Mouse (Mus musculus): Measurements from ENCODE around the gene Tigd3. TPM values are rescaled to one million over a fixed set of nuclear protein-coding genes. Genes with fewer than 3 reads are reported as not detected.

The Tigd3 gene
- total RNA-seq, 1 experiment, result 2.1 TPM

- Histone ChIP-seq H3K27ac (ENCODE audit: insufficient read depth, low read depth, low read length, poor library complexity, severe bottlenecking) (peak overlapping the region; percentile 100), H3K4me1 (ENCODE audit: control insufficient read depth in 2 of 2, insufficient read depth in 2 of 2, low read length in 2 of 2, poor library complexity in 1 of 2) (peaks cover 0 to 32% of the 10 kb centered on the region in 2 experiments; a peak in 2 of 4 replicates), H3K9ac (ENCODE audit: insufficient read depth, low read depth, low read length, poor library complexity, severe bottlenecking) (peak overlapping the region; percentile 85), H3K4me3 (ENCODE audit: insufficient read depth in 1 of 2, low read depth in 1 of 2, low read length in 2 of 2, poor library complexity in 1 of 2, severe bottlenecking in 1 of 2) (peak overlapping the region; percentile 2 to 11; a peak in 1 of 4 replicates), H3K9me3 (ENCODE audit: control insufficient read depth, insufficient read depth, low read depth, low read length) (no peaks in the 10 kb centered on the region), H3K36me3 (ENCODE audit: control insufficient read depth, insufficient read depth, low read length, poor library complexity, severe bottlenecking) (peaks cover 15% of the 10 kb centered on the region; the same call in 1 of the 2 replicates)
- DNase-seq (ENCODE audit: low read depth, low spot score), result no peak
- in situ Hi-C loops (cut with MboI; ENCODE audit: low sequenced_read_pairs in 2 of 2, unreplicated experiment in 2 of 2), result loop anchor here in 1 of 2 experiments (10.0 kb wide), 1 partner anchor 53 kb away; no protein-coding TSS in a partner anchor
- no peak for TF ChIP-seq ZNF384 (IDR thresholded peaks at IDR 0.05; ENCODE audit: low read depth, low read length)
- no peak for TF ChIP-seq CHD2 (IDR thresholded peaks at IDR 0.05; ENCODE audit: low read depth, low read length)
- TF ChIP-seq HCFC1 (IDR thresholded peaks at IDR 0.05; ENCODE audit: borderline replicate concordance, insufficient read depth, low read length), result no peak
- no peak for TF ChIP-seq MAFK (IDR thresholded peaks at IDR 0.05; ENCODE audit: insufficient read depth, low read depth, low read length)
- TF ChIP-seq ZC3H11A (IDR thresholded peaks at IDR 0.05; ENCODE audit: borderline replicate concordance, low read depth, low read length), result no peak
These were observed 46.6 kb downstream of the Tigd3 start for GRCm38 (mm10) chr19:5847306-5847796.

DNA sequence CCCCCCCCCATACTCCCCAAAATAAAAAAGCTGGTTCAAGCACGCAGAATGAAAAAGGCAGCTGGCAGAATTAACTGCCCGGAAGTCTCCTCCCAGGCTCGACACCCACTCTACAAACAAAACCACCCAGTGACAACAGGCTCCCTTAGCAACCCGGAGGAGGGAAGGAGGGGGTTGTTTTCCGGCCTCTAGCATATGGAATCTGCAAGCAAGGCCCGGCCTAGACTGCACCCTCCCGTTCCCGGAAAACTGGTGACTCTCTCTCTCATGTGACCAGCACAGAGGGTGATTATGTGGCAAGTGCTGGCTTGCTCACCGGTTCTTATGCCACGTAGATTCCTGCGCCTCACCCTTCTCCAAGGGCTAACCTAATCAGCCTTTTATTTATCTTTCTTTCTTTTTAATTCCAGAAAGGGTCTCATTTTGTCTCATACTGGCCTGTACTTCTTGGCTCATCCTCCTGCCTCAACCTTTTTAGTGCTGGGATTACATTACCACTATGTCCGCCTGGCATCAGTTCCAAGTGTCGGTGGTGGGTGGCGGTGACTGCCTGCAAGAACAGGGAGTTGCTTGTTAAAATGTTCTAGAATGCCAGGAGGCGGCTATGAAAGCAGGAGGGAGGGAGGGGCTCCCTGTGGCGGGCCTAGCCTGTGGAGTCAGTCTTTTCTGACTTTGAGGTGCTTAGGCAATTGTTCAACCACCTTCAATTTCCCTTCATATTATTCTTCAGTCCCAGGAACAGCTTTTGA, 47.2 kb downstream of the Tigd3 start:
- peak overlapping the region; percentile 100 for H3K27ac ChIP-seq (ENCODE audit: insufficient read depth, low read depth, low read length, poor library complexity, severe bottlenecking)
- H3K4me1 ChIP-seq (ENCODE audit: control insufficient read depth in 2 of 2, insufficient read depth in 2 of 2, low read length in 2 of 2, poor library complexity in 1 of 2), result peaks cover 0 to 27% of the 10 kb centered on the region in 2 experiments; a peak in 2 of 4 replicates
- peak overlapping the region; percentile 11 to 52 for H3K4me3 ChIP-seq (ENCODE audit: insufficient read depth in 1 of 2, low read depth in 1 of 2, low read length in 2 of 2, poor library complexity in 1 of 2, severe bottlenecking in 1 of 2)
- in situ Hi-C loops (cut with MboI; ENCODE audit: low sequenced_read_pairs in 2 of 2, unreplicated experiment in 2 of 2), result loop anchor here in 1 of 2 experiments (10.0 kb wide), 1 partner anchor 52 kb away; no protein-coding TSS in a partner anchor
- peak; percentile 93 for DNase-seq (ENCODE audit: low read depth, low spot score)
- peaks cover 9% of the 10 kb centered on the region; the same call in 1 of the 2 replicates for H3K36me3 ChIP-seq (ENCODE audit: control insufficient read depth, insufficient read depth, low read length, poor library complexity, severe bottlenecking)
- H3K9me3 ChIP-seq (ENCODE audit: control insufficient read depth, insufficient read depth, low read depth, low read length), result no peaks in the 10 kb centered on the region
- peak overlapping the region; percentile 85 for H3K9ac ChIP-seq (ENCODE audit: insufficient read depth, low read depth, low read length, poor library complexity, severe bottlenecking)
- 0 out of 2 replicates have a peak, but pooled peaks have one; percentile 7 for TF ChIP-seq CHD2 (IDR thresholded peaks at IDR 0.05; ENCODE audit: low read depth, low read length)
- TF ChIP-seq HCFC1 (IDR thresholded peaks at IDR 0.05; ENCODE audit: borderline replicate concordance, insufficient read depth, low read length), result peak; percentile 52; the same call in 1 of the 2 replicates
- no peak for TF ChIP-seq MAFK (IDR thresholded peaks at IDR 0.05; ENCODE audit: insufficient read depth, low read depth, low read length)
- no peak for TF ChIP-seq ZC3H11A (IDR thresholded peaks at IDR 0.05; ENCODE audit: borderline replicate concordance, low read depth, low read length)
- peak; percentile 63; the same call in 1 of the 2 replicates for TF ChIP-seq ZNF384 (IDR thresholded peaks at IDR 0.05; ENCODE audit: low read depth, low read length)

DNA sequence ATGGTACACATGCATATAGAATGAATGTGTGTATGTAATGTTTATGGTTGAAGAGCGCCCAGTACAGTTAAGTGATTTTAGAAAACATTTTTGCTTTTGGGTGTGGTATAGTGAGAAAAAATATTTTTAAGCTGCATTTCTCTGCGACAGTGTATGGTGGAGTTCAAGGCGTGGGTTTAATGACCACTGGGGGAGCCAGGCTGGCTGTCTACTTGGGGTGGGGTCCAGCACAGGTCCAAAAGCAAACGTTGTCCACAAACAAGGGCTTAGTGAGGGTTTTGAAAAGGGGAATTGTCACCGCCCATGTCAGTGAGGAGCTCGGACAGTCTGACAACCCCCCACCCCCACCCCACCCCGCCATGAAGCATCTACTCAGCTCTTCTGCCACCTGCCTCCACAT, 47.8 kb downstream of the Tigd3 start:
- Histone ChIP-seq H3K4me1 (ENCODE audit: control insufficient read depth in 2 of 2, insufficient read depth in 2 of 2, low read length in 2 of 2, poor library complexity in 1 of 2) (peaks cover 0 to 26% of the 10 kb centered on the region in 2 experiments; a peak in 2 of 4 replicates), H3K4me3 (ENCODE audit: insufficient read depth in 1 of 2, low read depth in 1 of 2, low read length in 2 of 2, poor library complexity in 1 of 2, severe bottlenecking in 1 of 2) (peak overlapping the region; percentile 38 to 55), H3K9ac (ENCODE audit: insufficient read depth, low read depth, low read length, poor library complexity, severe bottlenecking) (peak overlapping the region; percentile 83), H3K9me3 (ENCODE audit: control insufficient read depth, insufficient read depth, low read depth, low read length) (no peaks in the 10 kb centered on the region), H3K36me3 (ENCODE audit: control insufficient read depth, insufficient read depth, low read length, poor library complexity, severe bottlenecking) (peaks cover 7% of the 10 kb centered on the region; the same call in 1 of the 2 replicates), H3K27ac (ENCODE audit: insufficient read depth, low read depth, low read length, poor library complexity, severe bottlenecking) (peak overlapping the region; percentile 100)
- DNase-seq (ENCODE audit: low read depth, low spot score), result no peak
- TF ChIP-seq MAFK (IDR thresholded peaks at IDR 0.05; ENCODE audit: insufficient read depth, low read depth, low read length), result no peak
- in situ Hi-C loops (cut with MboI; ENCODE audit: low sequenced_read_pairs in 2 of 2, unreplicated experiment in 2 of 2), result loop anchor here in 1 of 2 experiments (10.0 kb wide), 1 partner anchor 51 kb away; no protein-coding TSS in a partner anchor

DNA sequence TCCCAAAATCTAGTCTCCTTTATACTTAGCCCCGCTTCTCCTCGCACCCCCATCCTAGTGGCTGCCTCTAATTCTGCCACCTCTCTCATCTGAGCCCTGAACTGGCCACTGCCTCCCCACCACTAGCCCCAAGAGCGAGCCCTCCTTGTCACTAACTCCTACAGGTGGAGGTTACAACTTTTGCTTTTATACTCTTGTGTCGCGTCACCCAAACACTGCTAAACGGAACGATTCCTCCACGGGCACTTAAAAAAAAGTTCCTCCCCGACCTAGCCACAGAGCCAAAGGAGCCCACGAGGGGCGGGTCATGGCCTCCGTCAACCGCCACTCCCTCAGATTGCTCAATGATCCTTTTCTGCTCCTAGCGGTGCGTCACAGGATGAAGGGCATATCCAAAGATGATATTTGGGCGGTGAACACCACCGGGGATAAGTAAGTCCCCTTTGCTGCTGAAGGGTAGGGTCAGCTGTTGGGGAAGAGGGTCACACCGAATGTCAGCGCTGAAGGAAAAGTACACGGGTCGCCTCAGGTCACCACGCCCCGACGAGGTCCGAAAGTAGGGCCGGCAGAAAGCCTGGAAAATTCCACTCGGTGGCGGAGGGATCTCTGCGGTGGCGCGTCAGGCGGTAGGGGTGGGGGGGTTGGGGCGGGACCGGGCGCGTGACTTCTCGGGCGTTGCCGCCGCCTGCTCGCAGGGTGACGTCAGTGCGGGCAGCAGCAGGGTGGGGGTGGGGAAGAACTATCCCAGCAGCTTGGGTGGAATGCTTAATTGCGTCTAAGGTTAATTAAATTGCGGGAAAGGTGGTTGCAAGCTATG, 48.4 kb downstream of the Tigd3 start:
- TF ChIP-seq ZNF384 (IDR thresholded peaks at IDR 0.05; ENCODE audit: low read depth, low read length), result no peak
- TF ChIP-seq MAFK (IDR thresholded peaks at IDR 0.05; ENCODE audit: insufficient read depth, low read depth, low read length), result no peak; the same call in 1 of the 2 replicates
- TF ChIP-seq ZC3H11A (IDR thresholded peaks at IDR 0.05; ENCODE audit: borderline replicate concordance, low read depth, low read length), result no peak
- peak; percentile 44; the same call in 1 of the 2 replicates for TF ChIP-seq HCFC1 (IDR thresholded peaks at IDR 0.05; ENCODE audit: borderline replicate concordance, insufficient read depth, low read length)
- TF ChIP-seq CHD2 (IDR thresholded peaks at IDR 0.05; ENCODE audit: low read depth, low read length), result peak; percentile 75
- Histone ChIP-seq H3K9me3 (ENCODE audit: control insufficient read depth, insufficient read depth, low read depth, low read length) (no peaks in the 10 kb centered on the region), H3K4me1 (ENCODE audit: control insufficient read depth in 2 of 2, insufficient read depth in 2 of 2, low read length in 2 of 2, poor library complexity in 1 of 2) (peaks cover 0 to 25% of the 10 kb centered on the region in 2 experiments; a peak in 2 of 4 replicates), H3K36me3 (ENCODE audit: control insufficient read depth, insufficient read depth, low read length, poor library complexity, severe bottlenecking) (peaks cover 7% of the 10 kb centered on the region; the same call in 1 of the 2 replicates), H3K4me3 (ENCODE audit: insufficient read depth in 1 of 2, low read depth in 1 of 2, low read length in 2 of 2, poor library complexity in 1 of 2, severe bottlenecking in 1 of 2) (peak overlapping the region; percentile 55 to 70), H3K9ac (ENCODE audit: insufficient read depth, low read depth, low read length, poor library complexity, severe bottlenecking) (peak overlapping the region; percentile 91), H3K27ac (ENCODE audit: insufficient read depth, low read depth, low read length, poor library complexity, severe bottlenecking) (peak overlapping the region; percentile 100)
- in situ Hi-C loops (cut with MboI; ENCODE audit: low sequenced_read_pairs in 2 of 2, unreplicated experiment in 2 of 2), result loop anchor here in 1 of 2 experiments (10.0 kb wide), 1 partner anchor 51 kb away; no protein-coding TSS in a partner anchor
- DNase-seq (ENCODE audit: low read depth, low spot score), result peak; percentile 95

Measured in ES-E14 (cell line).